Mouse (Mus musculus): ENCODE measurements around the gene Pdcd2.

Gene Pdcd2

DNA sequence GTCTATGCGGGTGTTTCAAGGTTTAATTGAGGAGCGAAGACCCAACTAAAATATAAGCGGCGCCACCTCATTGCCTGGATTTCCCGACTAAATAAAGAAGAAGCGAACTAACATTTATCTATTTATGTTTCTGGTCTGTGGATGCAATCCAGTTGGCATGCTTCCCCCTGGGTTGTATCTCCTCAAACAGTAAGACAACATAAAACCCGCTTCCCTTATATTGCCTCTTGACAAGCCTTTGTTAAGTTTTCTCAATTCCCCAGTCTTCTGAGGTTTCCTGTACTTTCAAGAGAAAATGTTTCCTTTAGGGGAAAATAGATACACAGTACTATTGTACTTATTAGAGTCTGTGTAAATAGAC lies 28.4 kb downstream of the Pdcd2 start:
- DNase-seq (ENCODE audit: low spot score in 2 of 2): no peak

DNA sequence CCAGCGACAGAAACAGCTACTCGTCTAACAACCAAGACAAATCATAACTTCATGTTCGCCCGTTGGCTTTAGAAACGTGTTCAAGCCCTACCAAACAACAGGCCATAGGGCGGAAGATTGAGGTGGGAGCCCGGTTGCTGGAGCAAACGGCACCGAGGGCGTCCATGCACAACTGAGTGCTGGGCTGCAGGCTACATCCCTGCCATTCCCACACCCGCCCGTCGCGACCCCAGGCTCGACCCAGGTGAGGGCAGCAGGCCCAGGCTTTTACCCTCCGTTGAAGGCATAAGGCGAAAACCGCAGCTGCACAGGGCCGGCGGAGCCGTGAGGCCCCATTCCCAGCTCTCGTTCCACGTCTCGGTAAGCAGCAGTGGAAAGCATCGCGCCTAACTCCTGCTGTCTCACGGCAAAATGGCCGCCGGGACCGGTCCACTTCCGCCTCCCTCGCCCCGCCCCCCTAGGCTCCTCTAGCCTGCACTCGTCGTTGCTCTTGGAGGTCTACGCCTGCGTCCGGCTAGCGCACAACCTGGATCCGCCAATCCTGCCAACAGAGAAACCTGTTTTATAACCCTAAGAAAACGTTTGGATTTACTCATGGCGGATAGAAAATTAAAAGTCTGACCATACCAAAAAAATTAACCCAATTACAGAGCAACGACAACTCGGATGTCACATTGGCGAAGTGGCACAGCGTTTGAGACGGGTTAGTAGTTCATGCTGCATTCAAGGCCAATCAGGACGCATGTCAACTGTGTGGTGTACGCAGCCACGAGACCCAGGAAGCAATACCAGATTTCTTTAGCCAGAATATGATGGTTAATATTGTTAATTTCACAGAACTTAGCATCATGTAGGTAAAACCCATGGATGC lies 29.0 kb downstream of the Pdcd2 start:
- peak; percentile 90 to 91 for DNase-seq (ENCODE audit: low spot score in 2 of 2)

DNA sequence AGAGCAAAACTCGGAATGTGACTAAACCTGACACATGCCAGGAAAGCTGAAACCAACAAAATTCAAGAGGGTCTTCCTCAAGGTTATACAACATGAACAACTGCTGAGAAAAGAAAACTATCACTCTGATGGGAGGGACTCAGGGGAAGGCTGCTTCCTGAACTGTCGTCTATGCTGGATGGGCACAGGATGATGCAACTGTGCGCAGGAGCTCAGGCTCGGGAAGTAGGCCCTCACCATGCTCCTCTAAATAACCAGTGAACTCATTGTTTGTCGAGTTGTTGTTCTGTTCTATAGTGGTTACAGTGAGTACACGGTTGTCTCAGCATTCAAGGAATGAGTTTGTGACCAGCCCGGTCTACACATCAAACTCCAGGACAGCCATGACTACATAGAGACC lies 36.6 kb downstream of the Pdcd2 start:
- no peak for DNase-seq (ENCODE audit: low spot score in 2 of 2)

DNA sequence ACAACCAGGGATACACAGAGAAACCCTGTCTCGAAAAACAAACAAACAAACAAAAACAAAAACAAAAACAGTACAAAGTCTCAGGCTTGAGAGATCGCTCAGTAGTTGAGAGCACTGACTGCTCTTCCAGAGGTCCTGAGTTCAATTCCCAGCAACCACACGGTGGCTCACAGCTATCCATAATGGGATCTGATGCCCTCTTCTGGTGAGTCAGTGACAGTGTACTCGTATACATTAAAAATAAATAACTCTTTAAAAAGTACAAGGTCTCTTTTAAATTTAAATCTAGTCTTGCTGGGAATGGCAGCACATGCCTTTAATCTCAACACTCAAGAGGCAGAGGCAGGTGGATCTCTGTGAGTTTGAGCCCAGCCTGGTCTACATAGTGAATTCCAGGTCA lies 54.4 kb downstream of the Pdcd2 start:
- DNase-seq (ENCODE audit: low spot score in 2 of 2): no peak

All from urinary bladder, adult 18-20 months (tissue).